Mouse (Mus musculus): ENCODE measurements around the gene Emb. TPM values are rescaled to one million over a fixed set of nuclear protein-coding genes. Genes with fewer than 3 reads are reported as not detected.

The Emb gene
- total RNA-seq, 2 experiments from 2014 or later: 26.6 to 33.5 TPM

Other genes starting within 250 kb of the Emb start
- 10 to 100 TPM; 58.6 to 59.2 TPM for gene Parp8, start 183.0 kb upstream of the Emb start, total RNA-seq (2021)
- 1 to 10 TPM; 1.0 to 1.5 TPM for gene Gm17509, start 12.5 kb downstream of the Emb start, total RNA-seq (2021)